Mouse (Mus musculus): Measurements from ENCODE around the gene Ccdc157. TPM values are rescaled to one million over a fixed set of nuclear protein-coding genes. Genes with fewer than 3 reads are reported as not detected.

Gene Ccdc157
- polyA plus RNA-seq, 1 experiment, result 9.6 TPM

GRCm38 (mm10) chr11:4127059-4127458, 33.0 kb downstream of the Ccdc157 start:
- no peaks in the 10 kb centered on the region for H3K27me3 ChIP-seq (replicated peaks; ENCODE audit: control insufficient read depth, insufficient read depth, low read length)
- no peaks in the 10 kb centered on the region for H3K36me3 ChIP-seq (ENCODE audit: control insufficient read depth, insufficient read depth, low read length)
- H3K4me1 ChIP-seq (ENCODE audit: control insufficient read depth, insufficient read depth, low read length), result no peaks in the 10 kb centered on the region
- no peak overlapping the region for H3K27ac ChIP-seq (ENCODE audit: insufficient read depth, low read depth, low read length)
- WGBS, result 93% methylated on average over 1 of the region's 1 CpGs
- TF ChIP-seq POLR2A (IDR thresholded peaks at IDR 0.05; ENCODE audit: low read depth, low read length) (no peak), CTCF (conservative IDR thresholded peaks at IDR 0.05; ENCODE audit: insufficient read depth, insufficient read length, low read depth, low read length) (no peak)
- DNase-seq, result no peak
- no peak overlapping the region for H3K4me3 ChIP-seq (ENCODE audit: insufficient read depth, low read depth, low read length)

- no peak for TF ChIP-seq POLR2A (IDR thresholded peaks at IDR 0.05; ENCODE audit: low read depth, low read length)
- TF ChIP-seq CTCF (conservative IDR thresholded peaks at IDR 0.05; ENCODE audit: insufficient read depth, insufficient read length, low read depth, low read length), result peak; percentile 89
- peak; percentile 42 for DNase-seq
Observed at GRCm38 (mm10) chr11:4123922-4124321, 36.2 kb downstream of the Ccdc157 start.

GRCm38 (mm10) chr11:4122742-4123579, 37.1 kb downstream of the Ccdc157 start, which contains the start of gene Sec14l2:
Sec14l2 (minus strand) TSS chr11:4123415.
- DNase-seq, result no peak
- 80% methylated on average over 10 of the region's 10 CpGs for WGBS
- Histone ChIP-seq H3K36me3 (ENCODE audit: control insufficient read depth, insufficient read depth, low read length) (no peaks in the 10 kb centered on the region), H3K27me3 (replicated peaks; ENCODE audit: control insufficient read depth, insufficient read depth, low read length) (no peaks in the 10 kb centered on the region), H3K4me3 (ENCODE audit: insufficient read depth, low read depth, low read length) (no peak within 1 kb of the TSS), H3K27ac (ENCODE audit: insufficient read depth, low read depth, low read length) (no peak within 1 kb of the TSS), H3K4me1 (ENCODE audit: control insufficient read depth, insufficient read depth, low read length) (no peaks in the 10 kb centered on the region)
- TF ChIP-seq POLR2A (IDR thresholded peaks at IDR 0.05; ENCODE audit: low read depth, low read length) (no peak), CTCF (conservative IDR thresholded peaks at IDR 0.05; ENCODE audit: insufficient read depth, insufficient read length, low read depth, low read length) (no peak)

More at GRCm38 (mm10) chr11:4123922-4124321, 36.2 kb downstream of the Ccdc157 start:
- Histone ChIP-seq H3K4me3 (ENCODE audit: insufficient read depth, low read depth, low read length) (no peak overlapping the region), H3K36me3 (ENCODE audit: control insufficient read depth, insufficient read depth, low read length) (no peaks in the 10 kb centered on the region), H3K27me3 (replicated peaks; ENCODE audit: control insufficient read depth, insufficient read depth, low read length) (no peaks in the 10 kb centered on the region), H3K27ac (ENCODE audit: insufficient read depth, low read depth, low read length) (no peak overlapping the region), H3K4me1 (ENCODE audit: control insufficient read depth, insufficient read depth, low read length) (no peaks in the 10 kb centered on the region)
- WGBS, result 57% methylated on average over 5 of the region's 5 CpGs

GRCm38 (mm10) chr11:4122226-4122625, 37.9 kb downstream of the Ccdc157 start:
- no peak for DNase-seq
- no peak overlapping the region for H3K27ac ChIP-seq (ENCODE audit: insufficient read depth, low read depth, low read length)
- no peaks in the 10 kb centered on the region for H3K27me3 ChIP-seq (replicated peaks; ENCODE audit: control insufficient read depth, insufficient read depth, low read length)
- no peaks in the 10 kb centered on the region for H3K4me1 ChIP-seq (ENCODE audit: control insufficient read depth, insufficient read depth, low read length)
- WGBS, result 71% methylated on average over 5 of the region's 5 CpGs
- no peaks in the 10 kb centered on the region for H3K36me3 ChIP-seq (ENCODE audit: control insufficient read depth, insufficient read depth, low read length)
- no peak overlapping the region for H3K4me3 ChIP-seq (ENCODE audit: insufficient read depth, low read depth, low read length)
- TF ChIP-seq POLR2A (IDR thresholded peaks at IDR 0.05; ENCODE audit: low read depth, low read length) (no peak), CTCF (conservative IDR thresholded peaks at IDR 0.05; ENCODE audit: insufficient read depth, insufficient read length, low read depth, low read length) (no peak)

GRCm38 (mm10) chr11:4121691-4122090, 38.4 kb downstream of the Ccdc157 start:
- Histone ChIP-seq H3K27ac (ENCODE audit: insufficient read depth, low read depth, low read length) (no peak overlapping the region), H3K4me3 (ENCODE audit: insufficient read depth, low read depth, low read length) (no peak overlapping the region), H3K27me3 (replicated peaks; ENCODE audit: control insufficient read depth, insufficient read depth, low read length) (no peaks in the 10 kb centered on the region), H3K4me1 (ENCODE audit: control insufficient read depth, insufficient read depth, low read length) (no peaks in the 10 kb centered on the region), H3K36me3 (ENCODE audit: control insufficient read depth, insufficient read depth, low read length) (no peaks in the 10 kb centered on the region)
- TF ChIP-seq POLR2A (IDR thresholded peaks at IDR 0.05; ENCODE audit: low read depth, low read length), result no peak
- no peak for TF ChIP-seq CTCF (conservative IDR thresholded peaks at IDR 0.05; ENCODE audit: insufficient read depth, insufficient read length, low read depth, low read length)
- no peak for DNase-seq
- WGBS, result 92% methylated on average over 3 of the region's 3 CpGs

GRCm38 (mm10) chr11:4119635-4120034, 40.5 kb downstream of the Ccdc157 start:
- no peaks in the 10 kb centered on the region for H3K4me1 ChIP-seq (ENCODE audit: control insufficient read depth, insufficient read depth, low read length)
- WGBS, result 85% methylated on average over 5 of the region's 5 CpGs
- DNase-seq, result no peak
- H3K36me3 ChIP-seq (ENCODE audit: control insufficient read depth, insufficient read depth, low read length), result no peaks in the 10 kb centered on the region
- H3K27ac ChIP-seq (ENCODE audit: insufficient read depth, low read depth, low read length), result no peak overlapping the region
- TF ChIP-seq POLR2A (IDR thresholded peaks at IDR 0.05; ENCODE audit: low read depth, low read length) (no peak), CTCF (conservative IDR thresholded peaks at IDR 0.05; ENCODE audit: insufficient read depth, insufficient read length, low read depth, low read length) (no peak)
- H3K27me3 ChIP-seq (replicated peaks; ENCODE audit: control insufficient read depth, insufficient read depth, low read length), result no peaks in the 10 kb centered on the region
- H3K4me3 ChIP-seq (ENCODE audit: insufficient read depth, low read depth, low read length), result no peak overlapping the region

GRCm38 (mm10) chr11:4118081-4118921, 41.8 kb downstream of the Ccdc157 start:
- H3K36me3 ChIP-seq (ENCODE audit: control insufficient read depth, insufficient read depth, low read length), result no peaks in the 10 kb centered on the region
- H3K4me1 ChIP-seq (ENCODE audit: control insufficient read depth, insufficient read depth, low read length), result no peaks in the 10 kb centered on the region
- DNase-seq, result peak; percentile 87
- no peak for TF ChIP-seq CTCF (conservative IDR thresholded peaks at IDR 0.05; ENCODE audit: insufficient read depth, insufficient read length, low read depth, low read length)
- no peak for TF ChIP-seq POLR2A (IDR thresholded peaks at IDR 0.05; ENCODE audit: low read depth, low read length)
- H3K27me3 ChIP-seq (replicated peaks; ENCODE audit: control insufficient read depth, insufficient read depth, low read length), result no peaks in the 10 kb centered on the region
- WGBS, result 4% methylated on average over 41 of the region's 41 CpGs
- H3K4me3 ChIP-seq (ENCODE audit: insufficient read depth, low read depth, low read length), result peak overlapping the region; percentile 54
- H3K27ac ChIP-seq (ENCODE audit: insufficient read depth, low read depth, low read length), result no peak overlapping the region

All from kidney, adult 2 months (tissue).